Mouse (Mus musculus): ENCODE measurements around the gene Maco1.

Gene Maco1

GRCm38 (mm10) chr4:134853259-134853636 lies at the start of gene Maco1:
Gene Maco1, minus strand, starts transcription at chr4:134853345.
- peak; percentile 98 for DNase-seq (ENCODE audit: low read depth, low spot score)

GRCm38 (mm10) chr4:134901126-134901525 lies 48.0 kb upstream of the Maco1 start:
- DNase-seq (ENCODE audit: low read depth, low spot score), result no peak

GRCm38 (mm10) chr4:134897256-134897655 lies 44.1 kb upstream of the Maco1 start:
- DNase-seq (ENCODE audit: low read depth, low spot score), result no peak

GRCm38 (mm10) chr4:134892096-134892495 lies 39.0 kb upstream of the Maco1 start:
- no peak for DNase-seq (ENCODE audit: low read depth, low spot score)

- no peak for DNase-seq (ENCODE audit: low read depth, low spot score)
Measured at GRCm38 (mm10) chr4:134884364-134884763, 31.2 kb upstream of the Maco1 start.

- DNase-seq (ENCODE audit: low read depth, low spot score), result no peak
Measured at GRCm38 (mm10) chr4:134883808-134884207, 30.7 kb upstream of the Maco1 start.

- no peak for DNase-seq (ENCODE audit: low read depth, low spot score)
Measured at GRCm38 (mm10) chr4:134883266-134883665, 30.1 kb upstream of the Maco1 start.

GRCm38 (mm10) chr4:134880041-134880440 lies 26.9 kb upstream of the Maco1 start:
- DNase-seq (ENCODE audit: low read depth, low spot score), result no peak

GRCm38 (mm10) chr4:134879410-134879981 lies 26.4 kb upstream of the Maco1 start:
- no peak for DNase-seq (ENCODE audit: low read depth, low spot score)

GRCm38 (mm10) chr4:134876171-134876570 lies 23.0 kb upstream of the Maco1 start:
- no peak for DNase-seq (ENCODE audit: low read depth, low spot score)

GRCm38 (mm10) chr4:134871950-134872349 lies 18.8 kb upstream of the Maco1 start:
- no peak for DNase-seq (ENCODE audit: low read depth, low spot score)

- no peak for DNase-seq (ENCODE audit: low read depth, low spot score)
Measured at GRCm38 (mm10) chr4:134871477-134871876, 18.3 kb upstream of the Maco1 start.

GRCm38 (mm10) chr4:134869815-134870375 lies 16.8 kb upstream of the Maco1 start:
- no peak for DNase-seq (ENCODE audit: low read depth, low spot score)

GRCm38 (mm10) chr4:134869068-134869730 lies 16.1 kb upstream of the Maco1 start:
- peak; percentile 92 for DNase-seq (ENCODE audit: low read depth, low spot score)

GRCm38 (mm10) chr4:134868490-134868889 lies 15.3 kb upstream of the Maco1 start:
- peak; percentile 48 for DNase-seq (ENCODE audit: low read depth, low spot score)

- DNase-seq (ENCODE audit: low read depth, low spot score), result no peak
Measured at GRCm38 (mm10) chr4:134868065-134868464, 14.9 kb upstream of the Maco1 start.

- peak; percentile 54 for DNase-seq (ENCODE audit: low read depth, low spot score)
Measured at GRCm38 (mm10) chr4:134867661-134868060, 14.5 kb upstream of the Maco1 start.

GRCm38 (mm10) chr4:134867213-134867612 lies 14.1 kb upstream of the Maco1 start:
- DNase-seq (ENCODE audit: low read depth, low spot score), result no peak

- no peak for DNase-seq (ENCODE audit: low read depth, low spot score)
Measured at GRCm38 (mm10) chr4:134865789-134866188, 12.6 kb upstream of the Maco1 start.

GRCm38 (mm10) chr4:134865340-134865739 lies 12.2 kb upstream of the Maco1 start:
- DNase-seq (ENCODE audit: low read depth, low spot score), result peak; percentile 80

GRCm38 (mm10) chr4:134863937-134864729 lies 11.0 kb upstream of the Maco1 start, which contains the start of gene Rhd:
Gene Rhd, plus strand, starts transcription at chr4:134864536.
- DNase-seq (ENCODE audit: low read depth, low spot score), result peak; percentile 71

GRCm38 (mm10) chr4:134862996-134863395 lies 9.9 kb upstream of the Maco1 start:
- DNase-seq (ENCODE audit: low read depth, low spot score), result no peak
